Mouse (Mus musculus) kidney, postnatal 0 days (tissue): ENCODE measurements around the gene Itgad. TPM values are rescaled to one million over a fixed set of nuclear protein-coding genes. Genes with fewer than 3 reads are reported as not detected.

Experiments used
- ATAC-seq: fragments of 200-750 bp; cut with Nextera tagmentation; replicated peaks from 2 replicates; pipeline ENCODE4 v1.8.0; 2017; ENCODE audit warnings: low read depth, moderate number of reproducible peaks, moderate TSS enrichment, moderate library complexity; ENCODE audit not compliant: low FRiP score
- DNase-seq: peaks from one replicate; pipeline ENCODE4 v3.0.0-alpha.2; 2016; ENCODE audit warnings: low spot score
- H3K27ac ChIP-seq: fragments of 300-500 bp; sonication (generic); 2 replicates; pipeline ENCODE4 v1.5.1; 2014; ENCODE audit warnings: mild to moderate bottlenecking
- H3K27me3 ChIP-seq: fragments of 300-500 bp; sonication (generic); 2 replicates; pipeline ENCODE4 v1.6.1; 2014; ENCODE audit warnings: low read length, mixed read lengths; ENCODE audit not compliant: insufficient read depth
- H3K36me3 ChIP-seq: fragments of 300-500 bp; sonication (generic); 2 replicates; pipeline ENCODE4 v1.6.1; 2014; ENCODE audit warnings: low read length, mixed read lengths; ENCODE audit not compliant: insufficient read depth
- H3K4me1 ChIP-seq: fragments of 300-500 bp; sonication (generic); replicated peaks from 2 replicates; pipeline ENCODE4 v1.6.1; 2014; ENCODE audit warnings: antibody characterized with exemption, low read length, mixed read lengths; ENCODE audit not compliant: insufficient read depth
- H3K4me2 ChIP-seq: fragments of 300-500 bp; sonication (generic); 2 replicates; pipeline ENCODE4 v1.6.1; 2014; ENCODE audit warnings: mild to moderate bottlenecking, low read length, moderate library complexity, mixed read lengths
- H3K4me3 ChIP-seq: fragments of 300-500 bp; sonication (generic); replicated peaks from 2 replicates; pipeline ENCODE4 v1.5.1; 2014; ENCODE audit warnings: low read depth, low read length
- H3K9ac ChIP-seq: fragments of 300-500 bp; sonication (generic); 2 replicates; pipeline ENCODE4 v1.6.1; 2014; ENCODE audit warnings: low read depth, low read length
- H3K9me3 ChIP-seq: fragments of 300-500 bp; sonication (generic); replicated peaks from 2 replicates; pipeline ENCODE4 v1.6.1; 2016; ENCODE audit warnings: low read length, inconsistent platforms, mixed read lengths
- CTCF ChIP-seq: IDR thresholded peaks from 2 replicates; pipeline ENCODE4 v1.5.1; 2016; ENCODE audit warnings: antibody characterized with exemption, low read depth, mild to moderate bottlenecking, moderate library complexity
- WGBS: fragments of 180-500 bp; shearing (Covaris S2); extraction: QIAGEN DNeasy Blood & Tissue Kit; methylation state at CpG from one replicate; pipeline ENCODE4 v1.1.7; 2014; 5-methylcytosine and 5-hydroxymethylcytosine counted together
- polyA plus RNA-seq: library from polyadenylated mRNA; unstranded; fragments of >200 nt; fragmentation: Nextera tagmentation; extraction: Ambion mirVana; gene quantifications from 2 replicates; pipeline ENCODE4 v1.2.1, GENCODE M21; 2015

The Itgad gene
- polyA plus RNA-seq, 1 experiment from 2014 or later = not detected

DNA sequence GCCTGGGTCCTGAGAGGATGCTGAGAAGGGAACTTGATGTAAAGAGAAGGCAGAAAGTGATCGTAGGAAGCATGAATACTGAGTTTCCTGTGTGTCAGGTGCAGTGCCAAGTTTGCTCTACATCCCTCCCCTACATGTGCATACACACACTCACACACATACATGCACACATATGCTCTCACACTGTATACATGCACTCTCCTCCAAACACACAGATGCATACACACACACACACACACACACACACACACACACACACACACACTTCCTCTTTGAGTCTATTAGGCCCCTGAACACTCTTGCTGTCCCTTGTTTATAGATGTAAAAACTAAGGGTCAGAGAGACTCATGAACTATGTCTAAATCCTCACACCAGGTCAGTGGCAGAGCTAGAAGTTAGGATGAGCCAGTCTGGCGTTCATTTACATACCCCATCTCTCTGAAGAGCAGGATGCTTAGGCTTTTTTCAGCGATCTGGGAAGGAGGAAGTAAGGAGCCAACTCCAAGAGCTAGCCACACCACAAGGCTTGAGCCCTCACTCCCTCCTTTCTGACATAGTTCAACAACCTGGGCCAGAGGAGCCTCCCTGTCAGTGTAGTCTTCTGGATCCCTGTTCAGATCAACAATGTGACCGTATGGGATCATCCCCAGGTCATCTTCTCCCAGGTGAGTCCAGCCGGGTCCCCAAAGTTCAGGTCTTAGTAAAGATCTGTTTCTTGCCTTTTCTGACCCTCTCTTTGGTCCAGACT lies 38.8 kb upstream of the Itgad start:
- no peak overlapping the region for H3K27ac ChIP-seq
- TF ChIP-seq CTCF = no peak
- WGBS = 74% methylated on average over 5 of the region's 5 CpGs
- no peaks in the 10 kb centered on the region for H3K9me3 ChIP-seq
- no peak for ATAC-seq
- no peaks in the 10 kb centered on the region for H3K36me3 ChIP-seq
- H3K4me1 ChIP-seq = no peaks in the 10 kb centered on the region
- H3K4me2 ChIP-seq = no peak overlapping the region
- no peak for DNase-seq
- H3K27me3 ChIP-seq = no peaks in the 10 kb centered on the region
- H3K9ac ChIP-seq = no peak overlapping the region
- H3K4me3 ChIP-seq = no peak overlapping the region

GRCm38 (mm10) chr7:128116396-128116795 lies 37.8 kb upstream of the Itgad start:
- Histone ChIP-seq H3K27ac (no peak overlapping the region), H3K9ac (no peak overlapping the region), H3K4me1 (no peaks in the 10 kb centered on the region), H3K4me2 (no peak overlapping the region), H3K36me3 (no peaks in the 10 kb centered on the region), H3K4me3 (no peak overlapping the region), H3K27me3 (no peaks in the 10 kb centered on the region), H3K9me3 (no peaks in the 10 kb centered on the region)
- TF ChIP-seq CTCF = no peak
- ATAC-seq (no peak), DNase-seq (no peak)
- WGBS = 95% methylated on average over 5 of the region's 5 CpGs

DNA sequence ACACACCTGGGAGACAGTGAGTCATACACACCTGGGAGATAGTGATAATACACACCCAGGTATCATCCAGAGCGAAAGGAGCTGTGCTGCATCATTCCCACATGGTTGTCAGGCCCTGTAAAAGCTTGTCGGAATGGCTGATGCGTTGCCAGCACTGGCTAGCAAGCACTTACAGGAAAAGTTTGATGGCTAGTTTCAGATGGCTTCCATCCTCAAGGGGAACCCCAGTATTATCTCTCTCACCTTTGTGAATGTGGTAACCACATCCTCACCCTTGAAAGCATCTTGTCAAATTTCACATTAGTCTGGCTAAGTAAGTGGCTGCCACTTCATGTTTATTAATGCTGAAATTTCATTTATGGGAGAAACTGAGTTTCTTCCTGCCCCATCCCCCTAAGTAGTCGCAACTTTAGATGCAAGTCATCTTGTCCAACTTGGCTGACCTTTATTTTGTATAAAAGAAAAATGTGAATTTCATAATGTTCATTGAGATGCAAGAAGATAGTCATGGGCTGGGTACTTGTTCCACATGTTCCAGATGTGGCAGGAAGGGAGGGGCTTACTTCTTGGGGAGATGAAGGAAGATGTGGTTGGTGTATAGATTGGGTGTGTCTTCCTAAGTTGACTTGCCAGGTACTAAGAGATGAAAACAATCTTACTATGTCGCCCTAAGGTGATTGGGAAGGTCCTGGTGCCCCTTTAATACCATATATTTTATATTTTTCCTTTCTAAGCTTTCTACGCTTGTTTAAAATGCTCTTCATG lies 34.3 kb upstream of the Itgad start:
- 83% methylated on average over 6 of the region's 6 CpGs for WGBS
- no peak for TF ChIP-seq CTCF
- ATAC-seq = no peak

GRCm38 (mm10) chr7:128128741-128129720 lies 25.1 kb upstream of the Itgad start, which contains the start of gene Itgax:
TSS of gene Itgax (plus strand) at chr7:128129547.
- DNase-seq = no peak
- WGBS = 72% methylated on average over 8 of the region's 8 CpGs
- H3K9ac ChIP-seq = no peak within 1 kb of the TSS
- H3K36me3 ChIP-seq = no peaks in the 10 kb centered on the region
- no peaks in the 10 kb centered on the region for H3K4me1 ChIP-seq
- no peaks in the 10 kb centered on the region for H3K27me3 ChIP-seq
- no peak for TF ChIP-seq CTCF
- no peak within 1 kb of the TSS for H3K4me3 ChIP-seq
- H3K4me2 ChIP-seq = no peak within 1 kb of the TSS
- no peaks in the 10 kb centered on the region for H3K9me3 ChIP-seq
- no peak for ATAC-seq
- no peak within 1 kb of the TSS for H3K27ac ChIP-seq

More for the DNA sequence above, 34.3 kb upstream of the Itgad start:
- Histone ChIP-seq H3K27me3 (no peaks in the 10 kb centered on the region), H3K27ac (no peak overlapping the region), H3K4me3 (no peak overlapping the region), H3K9ac (no peak overlapping the region), H3K4me2 (no peak overlapping the region), H3K4me1 (no peaks in the 10 kb centered on the region), H3K36me3 (no peaks in the 10 kb centered on the region), H3K9me3 (no peaks in the 10 kb centered on the region)
- no peak for DNase-seq

GRCm38 (mm10) chr7:128132148-128132547 lies 22.0 kb upstream of the Itgad start:
- no peaks in the 10 kb centered on the region for H3K4me1 ChIP-seq
- no peaks in the 10 kb centered on the region for H3K9me3 ChIP-seq
- H3K27me3 ChIP-seq = no peaks in the 10 kb centered on the region
- no peak overlapping the region for H3K9ac ChIP-seq
- DNase-seq = no peak
- TF ChIP-seq CTCF = no peak
- H3K4me2 ChIP-seq = no peak overlapping the region
- no peaks in the 10 kb centered on the region for H3K36me3 ChIP-seq
- no peak overlapping the region for H3K27ac ChIP-seq
- H3K4me3 ChIP-seq = no peak overlapping the region
- ATAC-seq = no peak
- 83% methylated on average over 5 of the region's 5 CpGs for WGBS

- no peak for ATAC-seq
- no peaks in the 10 kb centered on the region for H3K27me3 ChIP-seq
- H3K4me3 ChIP-seq = no peak overlapping the region
- H3K9ac ChIP-seq = no peak overlapping the region
- no peak overlapping the region for H3K27ac ChIP-seq
- no peak overlapping the region for H3K4me2 ChIP-seq
- WGBS = 82% methylated on average over 2 of the region's 2 CpGs
- no peak for TF ChIP-seq CTCF
- no peaks in the 10 kb centered on the region for H3K36me3 ChIP-seq
- DNase-seq = no peak
- no peaks in the 10 kb centered on the region for H3K4me1 ChIP-seq
- H3K9me3 ChIP-seq = no peaks in the 10 kb centered on the region
These were observed 20.6 kb upstream of the Itgad start for GRCm38 (mm10) chr7:128133596-128133995.
